Mouse (Mus musculus) heart, adult 9 months (tissue): ENCODE measurements around the gene Ccdc42.

ENCODE experiments used
- DNase-seq, 2 experiments: peaks; one replicate each; pipeline ENCODE4 v3.0.0; 2022; ENCODE audit warnings: low spot score in 2 of 2

Gene Ccdc42

DNA sequence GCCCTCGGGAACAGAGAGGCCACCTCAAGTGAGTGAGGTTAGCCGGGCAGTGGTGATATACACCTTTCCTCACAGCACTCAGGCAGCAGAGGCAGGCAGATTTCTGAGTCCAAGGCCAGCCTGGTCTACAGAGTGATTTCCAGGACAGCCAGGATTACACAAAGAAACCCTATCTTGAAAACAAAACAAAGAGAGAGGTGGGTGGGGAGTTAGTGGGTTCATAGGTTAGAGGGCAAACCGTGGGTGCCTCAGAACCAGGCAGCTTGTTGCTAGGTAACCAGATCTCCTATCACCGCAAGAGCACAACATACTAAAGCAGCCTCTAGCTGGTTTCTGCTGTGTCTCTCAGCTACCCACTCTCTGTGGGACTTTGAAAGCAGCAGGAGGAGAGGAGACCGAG lies at the start of gene Ccdc42:
TSS of gene Ccdc42 (plus strand) at position 301 of the 400 bp plus-strand sequence.
- no peak for DNase-seq

DNA sequence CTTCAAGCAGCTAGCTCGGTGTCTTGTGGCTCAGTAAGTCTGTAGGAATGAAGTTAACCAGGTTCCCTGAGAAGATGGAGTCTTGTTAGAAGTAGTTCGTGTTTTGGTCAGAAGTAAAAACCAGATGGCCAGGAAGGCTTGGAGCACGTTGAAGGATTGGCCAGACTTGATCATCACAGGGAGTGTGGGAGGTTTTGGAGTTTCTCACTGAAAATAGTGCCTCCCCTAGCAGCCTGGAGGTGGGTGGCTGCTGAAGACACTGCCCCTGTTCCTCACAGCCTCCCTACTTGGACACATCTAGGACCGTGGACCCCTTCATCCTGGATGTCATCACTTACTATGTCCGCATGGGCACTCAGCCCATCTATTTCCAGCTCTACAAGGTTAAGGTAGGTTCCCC lies 47.2 kb upstream of the Ccdc42 start:
- no peak for DNase-seq

DNA sequence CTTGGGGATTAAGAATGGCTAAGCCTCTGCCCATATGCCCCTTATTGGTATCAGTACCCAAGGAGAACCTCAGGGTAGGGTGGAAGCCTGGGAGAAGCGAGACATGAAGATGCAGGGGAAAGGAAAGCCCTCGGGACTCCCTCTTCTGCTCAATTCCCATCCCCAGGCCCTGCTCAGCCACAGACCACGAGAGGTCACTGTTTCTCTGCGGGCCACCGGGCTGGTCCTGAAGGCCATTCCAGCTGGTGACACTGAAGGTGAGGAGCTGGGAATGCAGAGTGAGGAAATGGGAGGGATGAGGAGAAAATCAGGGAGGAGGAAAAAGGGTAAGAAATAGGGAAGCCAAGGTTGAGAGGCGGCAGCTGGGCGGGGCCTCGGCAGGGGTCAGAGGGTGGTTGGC lies 42.3 kb upstream of the Ccdc42 start:
- peak in 1 of 2 experiments; percentile 23 for DNase-seq

DNA sequence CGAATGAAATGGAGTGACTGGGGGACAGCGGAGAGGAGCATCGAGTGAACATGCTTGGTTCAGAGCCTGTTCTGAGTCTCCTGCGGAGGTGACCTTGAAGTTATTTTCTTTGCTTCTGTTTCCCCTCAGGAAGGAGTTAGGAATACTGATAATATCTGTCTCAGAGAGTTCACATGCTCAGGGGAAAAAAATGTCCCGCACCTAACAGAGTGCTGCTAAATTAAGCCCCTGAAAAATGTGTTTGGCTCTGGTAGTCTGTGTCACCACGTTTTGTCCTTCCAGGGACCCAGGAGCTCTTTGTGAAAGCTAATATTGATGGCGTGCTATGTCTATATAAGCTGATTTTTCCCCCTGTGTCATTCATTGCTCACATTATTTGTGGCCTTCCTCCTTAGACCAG lies 41.6 kb upstream of the Ccdc42 start:
- DNase-seq = peak in 1 of 2 experiments; percentile 23

DNA sequence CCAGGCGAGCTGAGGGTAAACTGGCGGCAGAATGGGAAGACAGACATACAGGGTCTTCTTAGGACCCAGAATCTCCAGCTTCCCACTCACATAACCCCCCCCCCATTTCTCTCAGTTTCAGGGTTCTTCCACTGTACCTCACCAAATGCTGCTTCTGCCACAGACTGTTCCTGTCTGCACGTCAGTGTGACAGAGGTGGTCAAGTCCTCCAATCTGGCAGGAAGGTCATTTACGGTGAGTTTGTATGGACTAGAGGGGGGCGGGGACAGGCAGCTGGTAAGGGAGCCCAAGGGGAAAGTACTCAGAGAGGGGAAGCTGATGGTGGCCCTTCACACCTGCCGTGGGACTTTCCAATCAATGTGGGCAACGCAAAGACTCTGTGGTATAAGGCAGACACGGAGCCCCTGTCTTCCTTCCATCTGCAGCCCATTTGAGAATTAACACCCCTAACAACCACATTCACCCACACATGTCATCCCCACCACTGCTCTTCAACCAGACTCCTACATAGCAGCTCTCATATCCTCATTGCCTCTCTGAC lies 41.1 kb upstream of the Ccdc42 start:
- no peak for DNase-seq

DNA sequence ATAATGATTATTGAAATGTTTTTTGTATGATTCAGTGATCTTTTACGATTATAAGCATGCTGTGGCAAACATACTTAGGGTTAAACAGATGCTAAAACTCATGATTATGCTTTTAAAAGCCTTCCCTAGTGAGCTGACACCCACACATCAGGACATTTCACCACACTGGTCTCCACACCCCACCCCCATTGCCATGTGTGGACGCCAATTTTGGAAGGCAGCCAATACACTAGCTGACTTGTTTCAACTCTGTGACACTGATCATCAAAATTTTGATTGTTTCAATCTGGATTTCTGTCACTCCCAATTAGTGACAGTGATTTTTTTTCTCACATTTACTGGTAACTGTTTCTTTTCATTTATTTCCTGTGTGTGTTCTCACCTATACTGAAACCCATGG lies 39.3 kb upstream of the Ccdc42 start:
- DNase-seq = no peak

DNA sequence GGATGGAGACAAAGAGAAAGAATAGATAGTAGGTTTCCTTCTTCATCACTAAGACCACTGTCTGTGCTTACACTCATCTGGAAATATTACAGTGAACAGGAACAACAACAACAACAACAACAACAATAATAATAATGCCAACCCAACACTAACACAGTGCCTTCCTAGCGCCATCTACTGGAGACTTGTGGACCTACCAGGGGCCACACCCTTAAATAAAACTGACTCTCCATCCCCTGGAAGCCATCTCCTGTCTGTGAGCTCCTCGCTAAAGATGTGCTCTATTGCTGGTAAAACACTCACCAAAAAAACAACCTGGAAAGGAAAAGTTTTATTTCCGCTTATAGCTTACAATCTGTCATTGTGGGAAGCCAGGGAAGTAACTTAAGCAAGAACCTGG lies 37.2 kb upstream of the Ccdc42 start:
- DNase-seq = no peak

DNA sequence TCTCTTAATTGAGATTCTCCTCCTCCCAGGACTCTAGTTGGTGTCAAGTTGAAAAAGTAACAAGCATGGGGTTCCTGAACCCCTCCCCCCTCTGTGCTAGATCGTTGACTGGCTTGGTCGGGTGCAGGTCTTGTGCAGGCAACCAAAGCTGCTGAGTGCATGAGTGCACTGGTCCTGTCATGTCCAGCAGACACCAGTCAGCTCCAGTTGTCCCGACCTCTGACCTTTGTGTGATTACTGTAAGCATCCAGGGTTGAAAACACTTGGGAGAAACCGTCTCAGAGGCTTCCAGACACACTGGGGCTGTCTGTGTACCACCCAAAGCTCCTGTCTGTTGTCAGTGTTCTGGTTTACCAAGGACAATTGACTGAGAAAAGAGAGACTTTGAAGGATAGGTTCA lies 36.5 kb upstream of the Ccdc42 start:
- DNase-seq = no peak

DNA sequence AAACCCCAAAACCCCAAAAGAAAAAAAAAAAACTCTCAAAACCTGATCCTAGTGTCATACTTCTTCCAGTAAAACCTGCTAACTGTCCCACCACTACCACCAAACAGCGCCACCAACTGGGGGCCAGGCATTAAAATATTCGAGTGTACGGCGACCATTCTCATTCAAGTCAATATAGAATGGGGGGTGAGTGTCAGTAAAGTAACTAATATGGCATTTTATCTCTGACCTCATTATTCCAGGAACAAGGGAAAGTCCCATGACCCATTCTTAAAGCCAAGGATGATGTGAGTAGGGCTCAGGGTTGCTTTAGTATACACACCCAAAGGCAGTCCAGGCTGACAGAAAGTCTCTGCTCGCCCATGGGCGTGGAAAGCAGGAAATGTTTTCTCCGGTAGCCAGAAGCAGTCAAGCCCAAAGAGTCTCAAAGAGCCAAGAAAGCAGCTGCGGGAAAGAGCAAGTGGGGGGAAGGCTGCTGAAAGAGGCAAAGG lies 32.8 kb upstream of the Ccdc42 start:
- DNase-seq = peak; percentile 69 to 73

DNA sequence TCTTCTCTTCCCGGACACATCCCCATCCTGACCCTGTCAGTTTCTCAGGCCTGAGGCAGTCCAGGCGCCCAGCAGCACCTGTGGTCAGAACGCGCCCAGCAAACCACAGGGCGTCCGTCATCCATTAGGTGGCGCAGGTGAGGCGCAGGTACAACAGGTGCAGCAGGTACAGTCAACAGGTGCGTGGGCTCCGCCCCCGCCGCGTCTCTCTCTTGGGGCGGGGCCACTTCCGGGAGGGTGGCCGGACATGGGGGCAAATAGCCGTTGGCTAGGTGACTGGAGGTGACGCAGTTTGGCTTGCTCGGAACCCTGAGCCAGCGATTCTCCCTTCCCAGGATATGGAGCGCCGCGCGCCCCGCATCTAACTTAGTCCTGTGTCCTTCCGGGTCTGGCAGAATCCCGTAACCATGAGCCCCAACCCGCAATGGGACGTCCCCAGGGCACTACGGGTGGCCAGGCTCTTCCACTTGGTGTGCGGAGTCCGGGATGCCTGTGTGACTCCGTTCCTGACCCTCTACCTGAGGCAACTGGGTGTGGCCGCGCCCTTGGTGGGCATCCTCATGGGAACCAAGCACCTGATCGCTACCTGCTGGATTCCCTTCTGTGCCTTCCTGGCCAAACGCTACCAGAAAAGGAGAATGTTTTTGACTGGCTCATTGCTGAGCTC lies 30.8 kb upstream of the Ccdc42 start, which contains the start of gene Mfsd6l:
TSS of gene Mfsd6l (plus strand) at position 269 of the 667 bp plus-strand sequence.
- no peak for DNase-seq

DNA sequence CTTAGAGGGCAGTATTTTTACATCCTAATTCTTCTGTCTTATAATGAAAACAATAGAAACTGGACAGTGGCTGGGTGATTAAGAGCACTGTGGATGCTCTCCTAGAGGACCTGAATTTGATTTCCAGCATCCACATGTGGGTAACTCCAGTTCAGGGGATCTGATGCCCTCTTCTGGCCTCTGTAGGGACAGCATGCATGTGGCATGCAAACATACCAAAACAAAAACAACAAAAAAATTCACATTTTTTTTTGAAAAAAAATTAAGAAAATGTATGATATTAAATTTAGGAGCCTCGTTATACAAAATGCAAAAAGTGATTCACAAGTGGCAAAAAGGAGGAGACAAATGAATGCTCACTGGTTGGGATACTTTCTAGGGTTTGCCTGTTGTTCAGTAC lies 27.3 kb upstream of the Ccdc42 start:
- no peak for DNase-seq

DNA sequence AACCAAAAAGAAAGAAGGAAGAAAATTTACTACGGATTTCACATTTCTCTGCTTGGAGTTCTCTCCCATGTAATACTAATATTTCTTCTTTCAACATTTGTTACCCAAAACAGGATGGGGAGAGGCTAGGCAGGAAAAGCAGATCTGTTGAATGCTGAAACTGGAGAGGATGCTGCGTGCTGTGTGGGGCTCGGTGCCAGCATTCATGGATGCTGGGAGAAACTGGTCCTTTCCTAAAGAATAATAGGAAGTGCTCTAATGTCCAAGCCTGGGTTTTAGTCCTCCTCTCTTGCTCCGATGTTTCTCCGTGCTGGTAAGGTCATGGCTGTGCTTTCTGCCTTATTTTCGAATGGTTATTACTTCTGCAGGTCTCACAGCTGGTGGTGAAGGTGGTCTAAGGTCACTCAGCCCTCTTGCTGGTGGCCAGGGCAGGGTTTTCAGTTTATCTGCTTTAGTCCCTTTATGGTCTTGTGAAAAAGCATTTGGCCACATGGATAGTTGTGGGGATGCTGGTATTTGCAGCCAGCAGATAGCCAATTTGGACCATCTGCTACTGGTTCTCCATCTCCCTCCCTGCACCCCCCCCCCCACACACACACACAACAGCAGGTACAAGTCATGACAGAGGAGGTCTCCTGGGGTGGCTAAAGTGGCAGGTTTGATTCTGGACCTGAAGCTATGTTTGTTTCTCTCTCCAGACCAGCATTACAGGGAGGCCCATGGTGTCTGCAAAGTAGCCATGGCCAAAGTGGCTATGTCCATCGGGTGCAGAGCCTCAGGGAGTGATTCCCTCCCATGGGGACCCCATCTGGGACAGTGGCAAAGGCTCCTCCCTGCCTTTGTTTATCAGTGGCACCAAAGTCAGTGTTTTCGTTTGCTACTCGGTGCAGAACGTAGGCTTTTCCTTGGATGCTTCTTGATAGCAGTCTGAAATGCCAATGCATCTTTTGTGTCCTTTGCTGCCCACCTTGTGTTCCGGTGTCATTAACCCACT lies 24.6 kb upstream of the Ccdc42 start:
- DNase-seq = no peak

DNA sequence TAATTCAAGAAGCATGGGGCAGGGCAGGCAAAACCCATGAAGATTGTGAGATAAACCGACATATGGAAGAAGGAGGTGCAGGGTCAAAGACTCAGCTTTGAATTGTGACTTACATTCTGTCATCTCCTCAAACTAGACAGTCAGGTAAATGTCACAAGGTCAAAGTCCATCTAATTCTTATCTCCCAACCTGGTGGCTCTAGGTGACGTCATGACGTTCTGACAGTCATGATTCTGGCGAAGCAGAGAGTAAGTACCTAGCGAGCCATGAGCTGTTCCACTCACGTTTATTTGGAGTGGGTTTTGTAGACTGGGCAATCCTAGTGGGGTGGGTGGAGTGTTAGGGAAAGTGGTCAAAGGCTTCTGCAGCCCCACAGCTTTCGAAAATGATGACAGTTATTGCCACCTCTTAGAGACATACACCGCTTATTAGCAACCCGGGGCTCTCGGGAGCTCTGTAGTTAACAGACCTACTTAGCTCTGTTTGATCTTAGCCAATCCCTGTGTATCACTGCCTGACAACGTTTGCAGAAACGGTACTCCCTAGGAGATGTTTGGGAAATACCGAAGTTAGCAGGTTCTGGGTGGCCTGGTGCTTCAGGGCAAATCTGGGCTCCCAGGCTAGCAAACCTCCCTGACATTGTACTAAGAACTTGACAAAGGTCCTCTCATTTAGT lies 22.3 kb upstream of the Ccdc42 start:
- DNase-seq = no peak

DNA sequence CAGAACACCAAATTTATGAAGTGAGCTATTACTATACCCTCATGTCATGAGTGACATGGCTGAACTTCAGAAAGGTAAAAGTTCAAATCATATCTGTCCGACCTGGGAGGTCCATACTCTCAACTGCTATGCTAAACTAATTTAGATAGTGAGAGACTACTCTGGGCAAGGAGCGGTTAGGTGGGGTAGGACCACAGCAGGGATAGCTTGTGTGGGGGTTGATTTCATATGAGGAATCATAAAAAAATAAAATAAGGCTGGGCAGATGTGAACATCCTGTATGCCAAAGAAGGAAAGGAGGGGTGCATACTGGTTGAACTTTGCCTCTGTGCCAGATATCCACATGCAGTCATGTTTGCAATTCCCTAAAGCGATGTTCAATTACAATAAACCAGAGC lies 21.8 kb upstream of the Ccdc42 start:
- no peak for DNase-seq

DNA sequence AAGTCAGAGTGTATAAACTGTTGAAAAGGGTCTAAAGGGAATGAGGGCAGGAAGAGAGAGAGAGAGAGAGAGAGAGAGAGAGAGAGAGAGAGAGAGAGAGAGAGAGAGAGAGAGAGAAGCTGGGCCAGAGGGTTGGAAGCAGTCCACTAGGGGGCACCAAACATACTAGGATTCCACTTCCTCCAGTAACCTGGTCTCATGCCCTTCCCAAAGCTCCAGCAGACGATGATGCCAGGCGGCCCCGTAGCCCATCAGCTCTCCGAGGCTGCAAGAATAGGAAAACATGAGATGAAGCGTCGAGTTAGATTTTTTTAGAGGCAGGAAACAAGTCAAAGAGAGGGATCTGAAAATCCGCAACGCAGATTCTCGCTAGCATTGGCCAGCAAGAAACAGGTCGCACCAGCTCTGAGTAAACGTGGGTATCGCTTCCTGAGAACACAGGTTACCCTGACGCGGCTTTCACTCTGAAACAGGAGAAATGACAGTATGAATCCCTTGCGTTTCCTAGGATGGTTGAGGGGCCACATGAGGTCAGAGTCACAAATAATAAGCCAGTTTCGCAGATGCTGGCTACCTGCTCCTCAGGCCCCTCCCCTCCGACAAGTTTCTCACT lies 20.3 kb upstream of the Ccdc42 start:
- peak in 1 of 2 experiments; percentile 61 for DNase-seq

DNA sequence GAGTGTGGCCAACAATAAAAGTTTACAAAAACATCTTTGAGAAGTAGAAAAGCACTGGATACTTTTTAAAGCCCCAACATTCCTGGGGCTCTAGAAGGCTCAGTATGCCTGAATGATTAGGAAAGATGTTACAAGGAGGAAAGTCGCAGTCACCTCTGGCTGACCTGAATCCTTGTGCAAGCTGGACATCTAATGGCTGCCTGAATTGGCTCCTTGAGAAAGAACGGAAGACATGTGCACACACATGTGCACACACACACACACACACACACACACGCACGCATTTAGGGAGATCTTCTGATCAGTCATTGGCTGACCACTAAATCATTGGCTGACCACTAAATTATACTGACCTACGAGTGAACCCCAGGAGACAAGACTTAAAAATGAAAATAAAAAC lies 16.0 kb upstream of the Ccdc42 start:
- peak in 1 of 2 experiments; percentile 27 for DNase-seq

DNA sequence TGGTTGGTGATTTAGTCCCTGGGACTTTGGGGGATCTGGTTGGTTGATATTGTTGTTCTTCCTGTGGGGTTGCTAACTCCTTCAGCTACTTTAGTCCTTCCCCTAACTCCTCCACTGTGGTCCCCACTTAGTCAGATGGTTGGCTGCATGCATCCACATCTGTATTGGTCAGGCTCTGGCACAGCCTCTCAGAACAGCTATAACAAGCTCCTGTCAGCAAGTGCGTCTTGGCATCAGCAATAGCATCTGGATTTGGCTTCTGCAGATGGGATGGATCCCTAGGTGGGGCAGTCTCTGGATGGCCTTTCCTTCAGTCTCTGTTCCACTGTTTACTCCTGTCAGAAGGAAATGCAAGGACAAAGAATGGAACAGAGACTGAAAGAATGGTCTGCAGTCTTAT lies 9.7 kb upstream of the Ccdc42 start:
- no peak for DNase-seq

DNA sequence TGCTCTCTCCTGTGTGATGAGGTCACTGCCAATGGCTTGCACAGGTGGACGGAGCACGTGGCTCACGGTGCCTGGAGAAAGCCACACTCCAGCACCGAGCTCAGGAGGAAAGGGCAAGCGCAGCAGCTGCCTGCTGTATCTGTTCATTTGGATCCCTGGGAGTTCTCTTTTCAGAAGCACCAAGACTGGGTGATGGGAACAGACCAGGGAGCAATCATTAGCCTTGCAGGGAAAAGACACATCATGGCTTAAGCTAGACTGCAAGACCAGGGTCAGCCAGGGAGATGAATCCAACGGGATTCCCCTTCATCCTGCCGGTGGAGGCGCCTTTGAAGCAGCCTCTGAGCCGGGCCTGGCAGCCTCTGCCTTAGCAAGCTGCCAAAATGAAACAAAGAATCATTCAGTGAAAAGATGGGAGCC lies 7.3 kb upstream of the Ccdc42 start:
- peak in 1 of 2 experiments; percentile 42 for DNase-seq

DNA sequence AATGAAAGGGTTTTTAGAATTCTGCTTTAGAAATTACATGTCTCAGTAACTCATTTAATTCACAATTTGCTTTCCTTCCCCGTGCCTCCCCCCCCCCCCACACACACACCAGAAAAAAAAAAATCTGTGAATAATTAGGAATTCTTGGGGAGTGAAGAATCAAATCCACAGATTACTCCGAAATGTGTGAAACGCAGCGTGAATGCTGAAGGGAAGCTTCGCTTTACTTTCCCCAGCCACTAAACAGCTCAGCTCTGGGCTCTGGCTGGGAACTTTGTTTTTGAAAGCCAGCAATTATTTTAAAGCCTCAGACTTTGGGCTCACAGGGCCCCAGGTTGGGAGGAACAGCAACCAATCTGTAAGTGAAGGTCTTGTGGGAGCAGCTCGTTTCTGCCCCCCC lies 6.3 kb upstream of the Ccdc42 start:
- DNase-seq = no peak

DNA sequence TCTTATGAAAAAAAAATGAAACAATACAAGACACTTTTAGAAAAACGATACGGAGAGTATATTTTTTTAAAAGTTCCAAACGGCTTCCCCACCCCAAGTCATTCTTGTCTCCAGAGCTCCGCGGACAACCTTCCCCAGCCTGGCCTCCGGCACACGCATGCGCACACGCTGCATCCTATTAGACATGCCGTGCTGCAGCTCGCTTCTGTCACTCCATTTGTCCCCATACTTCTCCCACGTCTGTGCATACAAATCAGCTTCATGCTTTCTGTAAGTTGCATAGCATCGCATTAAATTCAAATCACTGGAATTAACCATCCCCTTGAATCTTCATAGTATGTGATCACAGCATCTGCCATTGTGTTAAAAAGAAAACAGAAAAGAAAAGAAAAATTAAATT lies 3.6 kb upstream of the Ccdc42 start:
- DNase-seq = no peak

DNA sequence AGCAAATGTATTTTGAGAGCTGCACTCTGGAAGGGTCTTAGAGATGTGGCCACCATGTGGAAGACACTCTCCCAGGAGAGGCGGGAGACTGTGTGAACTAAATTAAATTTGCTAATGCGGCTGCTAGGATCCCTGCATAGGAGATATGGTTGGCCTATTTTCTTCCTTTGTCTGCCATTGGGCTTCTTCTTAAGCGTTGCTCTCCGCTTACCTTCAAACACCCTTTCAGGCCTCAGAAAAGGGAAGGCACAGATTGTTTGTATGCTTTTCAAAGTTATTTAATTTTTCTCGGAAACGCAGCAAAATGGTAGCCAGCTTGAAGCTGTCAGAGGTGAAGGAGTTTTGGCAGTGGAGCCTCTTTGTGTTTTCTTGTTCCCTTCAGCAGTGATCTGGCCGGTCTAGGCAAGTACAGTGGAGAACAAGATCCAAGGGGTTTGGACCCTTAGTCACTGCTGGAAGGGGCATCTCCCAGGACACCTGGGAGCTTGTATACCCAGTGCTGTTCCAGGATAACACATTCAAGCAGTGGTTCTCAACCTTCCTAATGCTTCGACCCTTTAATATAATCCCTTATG lies 2.8 kb upstream of the Ccdc42 start:
- DNase-seq = peak in 1 of 2 experiments; percentile 55
